Mouse (Mus musculus) kidney, embryonic 14.5 days (tissue): Measurements from ENCODE around the gene Gm7029. TPM values are rescaled to one million over a fixed set of nuclear protein-coding genes. Genes with fewer than 3 reads are reported as not detected.
"Not testable (repeated sequence)": the region's sequence is repeated elsewhere in the genome, so short reads cannot be mapped to it uniquely, and the experiment has no call there.

Experiments used
- ATAC-seq: fragments of 200-750 bp; cut with Nextera tagmentation; 2 replicates; pipeline ENCODE4 v1.8.0; 2017; ENCODE audit warnings: moderate number of reproducible peaks, mild to moderate bottlenecking, moderate TSS enrichment, moderate library complexity; ENCODE audit not compliant: low FRiP score, low TSS enrichment
- H3K27ac ChIP-seq: fragments of 300-500 bp; sonication (generic); 2 replicates; pipeline ENCODE4 v1.5.1; 2014; ENCODE audit warnings: low read depth, mild to moderate bottlenecking, low read length, moderate library complexity, mixed read lengths
- H3K27me3 ChIP-seq: fragments of 300-500 bp; sonication (generic); 2 replicates; pipeline ENCODE4 v1.6.1; 2014; ENCODE audit warnings: mild to moderate bottlenecking, low read length; ENCODE audit not compliant: control insufficient read depth, insufficient read depth
- H3K36me3 ChIP-seq: fragments of 300-500 bp; sonication (generic); 2 replicates; pipeline ENCODE4 v1.6.1; 2014; ENCODE audit warnings: low read length, mixed read lengths; ENCODE audit not compliant: control insufficient read depth, insufficient read depth
- H3K4me1 ChIP-seq: fragments of 300-500 bp; sonication (generic); 2 replicates; pipeline ENCODE4 v1.6.1; 2014; ENCODE audit warnings: low read length, mixed read lengths; ENCODE audit not compliant: control insufficient read depth, insufficient read depth
- H3K4me2 ChIP-seq: fragments of 300-500 bp; sonication (generic); replicated peaks from 2 replicates; pipeline ENCODE4 v1.6.1; 2014; ENCODE audit warnings: low read depth, mild to moderate bottlenecking, low read length
- H3K4me3 ChIP-seq: fragments of 300-500 bp; sonication (generic); 2 replicates; pipeline ENCODE4 v1.5.1; 2014; ENCODE audit warnings: mild to moderate bottlenecking, low read length
- H3K9ac ChIP-seq: fragments of 300-500 bp; sonication (generic); 2 replicates; pipeline ENCODE4 v1.6.1; 2014; ENCODE audit warnings: low read depth, mild to moderate bottlenecking, low read length, moderate library complexity
- H3K9me3 ChIP-seq: fragments of 300-500 bp; sonication (generic); 2 replicates; pipeline ENCODE4 v1.6.1; 2016; ENCODE audit warnings: low read length; ENCODE audit not compliant: control insufficient read depth
- WGBS: fragments of 180-500 bp; shearing (Covaris S2); extraction: QIAGEN DNeasy Blood & Tissue Kit; methylation state at CpG from one replicate; pipeline ENCODE4 v1.1.7; 2014; 5-methylcytosine and 5-hydroxymethylcytosine counted together
- polyA plus RNA-seq: library from polyadenylated mRNA; unstranded; fragments of >200 nt; fragmentation: Nextera tagmentation; extraction: Ambion mirVana; gene quantifications from 2 replicates; pipeline ENCODE4 v1.2.1, GENCODE M21; 2014

The Gm7029 gene
- polyA plus RNA-seq, 1 experiment from 2014 or later: not detected

DNA sequence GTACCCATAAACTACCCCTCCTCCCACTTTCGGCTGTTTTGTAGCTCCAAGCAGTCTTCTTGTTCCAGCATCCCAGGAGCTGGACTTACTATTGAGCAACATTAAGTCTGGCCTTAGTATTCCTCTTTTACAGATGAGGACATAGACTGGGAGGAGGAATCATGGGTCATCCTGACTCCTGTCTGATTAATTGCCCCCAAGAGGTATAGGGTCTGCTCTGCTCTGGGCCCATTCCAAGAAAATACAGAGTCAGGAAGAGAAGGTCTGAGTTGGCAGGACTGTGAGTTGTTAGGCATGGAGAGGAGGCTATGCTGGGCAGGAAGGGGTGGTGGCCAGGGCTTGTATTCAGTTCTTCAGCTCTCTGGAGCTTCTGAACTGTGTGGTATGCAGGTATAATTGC, 29.4 kb upstream of the Gm7029 start:
- Histone ChIP-seq H3K27me3 (no peaks in the 10 kb centered on the region), H3K4me3 (peak overlapping the region; percentile 84; the same call in 1 of the 2 replicates), H3K27ac (no peak overlapping the region), H3K9me3 (no peaks in the 10 kb centered on the region), H3K4me1 (peaks cover 8% of the 10 kb centered on the region; the same call in 1 of the 2 replicates), H3K36me3 (peaks cover 13% of the 10 kb centered on the region), H3K9ac (no peak overlapping the region; the same call in 1 of the 2 replicates), H3K4me2 (peak overlapping the region; percentile 70)
- WGBS: 56% methylated on average over 1 of the region's 1 CpGs
- no peak for ATAC-seq

DNA sequence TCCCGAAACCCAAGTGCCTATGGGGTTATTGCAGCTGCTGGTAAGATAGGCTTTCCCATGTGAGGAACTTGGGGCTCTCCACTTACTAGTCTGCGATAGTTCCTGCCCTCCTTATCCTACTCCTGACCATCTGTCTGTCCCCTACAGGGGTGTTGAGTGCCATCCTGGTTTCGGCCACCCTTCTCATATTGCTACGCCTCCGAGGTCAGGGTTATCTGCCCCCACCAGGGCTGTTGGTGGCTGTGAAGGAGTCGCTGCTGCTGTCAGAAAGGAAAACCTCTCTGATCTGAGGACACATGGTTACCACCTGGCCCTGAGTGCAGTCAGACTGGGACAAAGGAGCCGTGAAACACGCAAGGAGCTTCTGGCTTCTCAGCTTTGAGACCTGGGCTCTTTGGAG, 25.5 kb upstream of the Gm7029 start:
- WGBS: 69% methylated on average over 8 of the region's 8 CpGs

DNA sequence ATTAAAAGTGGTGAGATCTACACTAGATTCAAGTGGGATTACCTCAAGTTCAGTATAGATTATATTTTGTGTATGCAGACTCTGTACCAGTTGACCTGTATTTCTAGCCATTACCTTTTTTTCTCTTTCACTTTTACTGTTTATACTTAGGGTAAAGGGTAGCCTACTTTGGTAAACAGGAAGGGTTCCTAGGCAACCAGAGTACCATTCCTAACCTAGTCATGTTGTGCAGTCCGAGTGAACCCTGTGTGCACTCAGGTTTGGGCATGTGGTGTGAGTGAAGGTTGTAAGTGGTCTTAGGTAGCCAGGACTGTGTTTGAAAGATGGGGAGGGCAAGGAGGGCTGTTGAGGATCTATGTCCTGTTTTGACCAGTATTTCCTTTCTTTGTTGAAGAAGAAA, 22.3 kb upstream of the Gm7029 start:
- Histone ChIP-seq H3K36me3 (peaks cover 18% of the 10 kb centered on the region), H3K4me3 (no peak overlapping the region), H3K27me3 (no peaks in the 10 kb centered on the region), H3K4me2 (no peak overlapping the region), H3K9ac (no peak overlapping the region), H3K9me3 (no peaks in the 10 kb centered on the region; the same call in 1 of the 2 replicates), H3K27ac (no peak overlapping the region), H3K4me1 (no peaks in the 10 kb centered on the region)
- ATAC-seq: no peak
- WGBS: 64% methylated on average over 1 of the region's 1 CpGs

More for the DNA sequence above, 25.5 kb upstream of the Gm7029 start:
- Histone ChIP-seq H3K36me3 (peaks cover 18% of the 10 kb centered on the region), H3K9me3 (no peaks in the 10 kb centered on the region), H3K4me3 (no peak overlapping the region), H3K4me1 (peaks cover 8% of the 10 kb centered on the region; the same call in 1 of the 2 replicates), H3K4me2 (no peak overlapping the region), H3K27ac (no peak overlapping the region), H3K27me3 (no peaks in the 10 kb centered on the region), H3K9ac (no peak overlapping the region)
- no peak for ATAC-seq

DNA sequence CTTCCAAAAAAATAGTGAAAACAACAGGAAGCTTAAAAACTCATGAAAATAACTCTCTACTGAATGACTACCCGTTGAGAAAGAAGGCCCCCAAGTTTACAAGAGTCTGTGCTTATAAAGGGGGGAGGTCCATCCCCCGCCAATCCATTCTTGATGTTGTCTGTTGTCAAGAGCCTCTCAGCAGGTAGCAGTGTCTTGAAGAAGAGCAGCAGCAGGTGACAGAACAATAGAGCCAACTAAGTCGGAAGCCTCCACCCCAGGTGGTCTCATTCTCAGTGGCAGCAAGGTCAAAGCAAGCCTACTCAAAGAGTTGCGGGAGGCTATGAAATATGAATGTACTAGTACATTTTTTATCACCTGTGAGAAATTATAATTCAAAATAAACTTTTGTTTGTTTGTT, 15.8 kb upstream of the Gm7029 start:
- Histone ChIP-seq H3K27me3 (no peaks in the 10 kb centered on the region), H3K36me3 (no peaks in the 10 kb centered on the region), H3K9me3 (no peaks in the 10 kb centered on the region; the same call in 1 of the 2 replicates), H3K4me1 (no peaks in the 10 kb centered on the region), H3K4me3 (no peak overlapping the region), H3K27ac (no peak overlapping the region), H3K4me2 (no peak overlapping the region), H3K9ac (no peak overlapping the region)
- 82% methylated on average over 4 of the region's 4 CpGs for WGBS
- no peak for ATAC-seq

DNA sequence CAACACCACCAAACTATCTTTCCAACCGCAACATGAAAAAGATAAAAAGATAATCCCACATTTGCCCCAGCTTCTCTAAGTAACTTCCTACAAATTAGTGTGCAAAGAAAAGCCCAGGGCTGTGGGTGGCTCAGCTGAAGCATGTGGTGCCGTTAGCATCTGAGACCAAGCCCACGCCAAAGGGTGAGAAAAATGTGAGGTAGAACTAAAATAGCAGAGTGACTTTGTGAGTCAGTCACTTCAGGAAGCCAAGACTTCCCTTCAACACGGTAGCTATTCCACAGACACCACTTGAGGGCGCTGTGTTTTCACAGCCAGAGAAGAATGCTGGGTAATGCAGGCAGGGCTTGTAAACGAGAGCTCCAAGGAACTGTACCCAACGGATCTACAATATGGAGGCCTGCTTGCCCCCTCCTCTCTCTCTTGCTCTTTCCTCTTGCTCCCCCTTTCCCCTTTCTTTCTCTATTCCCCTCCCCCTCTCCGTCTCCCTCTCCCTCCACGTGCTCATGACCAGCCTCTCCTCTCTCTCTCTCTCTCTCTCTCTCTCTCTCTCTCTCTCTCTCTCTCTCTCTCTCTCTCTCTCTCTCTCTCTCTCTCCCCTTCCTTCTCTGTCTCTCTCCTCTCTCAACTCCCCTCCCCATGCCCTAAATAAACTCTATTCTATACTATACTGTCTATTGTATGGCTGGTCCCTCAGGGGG, 8.2 kb upstream of the Gm7029 start:
- 47% methylated on average over 9 of the region's 9 CpGs for WGBS
- H3K27ac ChIP-seq: no peak overlapping the region
- no peak for ATAC-seq
- no peaks in the 10 kb centered on the region for H3K27me3 ChIP-seq
- no peaks in the 10 kb centered on the region for H3K4me1 ChIP-seq
- H3K36me3 ChIP-seq: no peaks in the 10 kb centered on the region
- no peak overlapping the region for H3K9ac ChIP-seq
- no peak overlapping the region for H3K4me2 ChIP-seq
- no peaks in the 10 kb centered on the region for H3K9me3 ChIP-seq
- no peak overlapping the region for H3K4me3 ChIP-seq

DNA sequence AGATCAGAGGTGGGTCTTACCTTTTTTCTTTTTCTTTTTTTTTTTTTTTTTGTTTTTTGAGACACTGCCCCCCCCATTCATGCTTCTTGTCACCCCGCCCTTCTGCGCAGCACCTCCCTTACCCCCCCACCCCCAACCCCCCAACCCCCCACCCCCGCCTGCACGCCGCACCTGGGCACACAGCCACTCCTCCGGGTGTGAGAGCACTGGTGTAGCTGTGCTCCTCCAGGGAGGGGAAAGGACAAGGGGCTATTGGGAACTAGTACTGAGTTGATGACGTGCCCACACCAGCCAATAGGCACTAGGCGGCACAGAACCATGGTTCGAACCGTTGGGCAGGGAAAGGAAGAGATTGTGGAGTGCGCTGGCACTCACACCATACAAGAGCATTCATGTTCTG, 774 bp downstream of the Gm7029 start:
- ATAC-seq: no peak
- H3K4me3 ChIP-seq: no peak overlapping the region
- no peak overlapping the region for H3K27ac ChIP-seq
- no peak overlapping the region for H3K9ac ChIP-seq
- no peaks in the 10 kb centered on the region for H3K27me3 ChIP-seq
- WGBS: 83% methylated on average over 11 of the region's 11 CpGs
- peaks cover 21% of the 10 kb centered on the region for H3K36me3 ChIP-seq
- H3K4me2 ChIP-seq: no peak overlapping the region
- no peaks in the 10 kb centered on the region for H3K9me3 ChIP-seq
- no peaks in the 10 kb centered on the region for H3K4me1 ChIP-seq

DNA sequence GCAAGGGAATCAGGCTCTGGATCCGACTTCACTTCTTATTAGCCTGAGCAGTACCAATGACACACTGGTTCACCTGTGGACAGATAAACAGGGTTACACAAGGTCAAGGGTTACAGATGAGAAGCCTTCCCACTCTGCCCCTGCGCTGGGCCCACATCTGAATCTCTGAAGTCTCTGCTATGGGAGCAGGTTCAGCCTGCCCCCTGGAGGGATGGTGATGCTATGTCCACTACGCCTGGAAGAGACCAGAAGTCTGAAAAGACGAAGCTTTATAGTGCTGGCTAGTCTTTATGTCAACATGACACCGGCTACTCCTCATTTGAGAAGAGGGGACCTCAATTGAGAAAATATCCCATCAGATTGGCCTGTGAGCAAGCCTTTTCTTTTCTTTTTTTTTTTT, 2.2 kb downstream of the Gm7029 start:
- not testable (repeated sequence) for H3K9me3 ChIP-seq, ATAC-seq, H3K4me1 ChIP-seq, H3K4me3 ChIP-seq, H3K27ac ChIP-seq, H3K4me2 ChIP-seq, H3K27me3 ChIP-seq, H3K9ac ChIP-seq
- H3K36me3 ChIP-seq: peaks cover 31% of the 10 kb centered on the region
- 78% methylated on average over 5 of the region's 5 CpGs for WGBS

DNA sequence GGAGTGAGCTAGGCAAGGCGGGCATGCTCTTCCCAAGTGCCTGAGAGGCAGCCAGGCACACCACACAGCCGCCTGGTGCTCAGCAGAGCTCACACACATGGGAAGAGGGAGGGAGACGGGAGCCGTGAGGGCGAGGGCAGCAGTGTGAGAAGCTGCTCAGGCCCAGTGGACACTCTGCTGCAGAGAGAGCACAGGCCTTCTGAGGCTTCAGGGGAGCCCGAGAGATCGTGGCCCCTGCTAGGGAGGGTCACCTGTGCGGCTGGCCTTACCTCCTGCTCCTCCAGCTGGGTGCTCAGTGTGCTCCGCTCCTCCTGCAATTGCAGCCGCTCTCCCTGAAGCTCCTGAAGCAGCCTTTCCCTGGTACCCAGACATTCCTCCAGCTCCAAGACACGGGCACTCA, 10.7 kb downstream of the Gm7029 start:
- not testable (repeated sequence) for H3K4me2 ChIP-seq, H3K9ac ChIP-seq, H3K27ac ChIP-seq, ATAC-seq, H3K4me1 ChIP-seq, H3K4me3 ChIP-seq, H3K27me3 ChIP-seq, H3K9me3 ChIP-seq
- H3K36me3 ChIP-seq: peaks cover 41% of the 10 kb centered on the region
- 93% methylated on average over 9 of the region's 11 CpGs for WGBS

DNA sequence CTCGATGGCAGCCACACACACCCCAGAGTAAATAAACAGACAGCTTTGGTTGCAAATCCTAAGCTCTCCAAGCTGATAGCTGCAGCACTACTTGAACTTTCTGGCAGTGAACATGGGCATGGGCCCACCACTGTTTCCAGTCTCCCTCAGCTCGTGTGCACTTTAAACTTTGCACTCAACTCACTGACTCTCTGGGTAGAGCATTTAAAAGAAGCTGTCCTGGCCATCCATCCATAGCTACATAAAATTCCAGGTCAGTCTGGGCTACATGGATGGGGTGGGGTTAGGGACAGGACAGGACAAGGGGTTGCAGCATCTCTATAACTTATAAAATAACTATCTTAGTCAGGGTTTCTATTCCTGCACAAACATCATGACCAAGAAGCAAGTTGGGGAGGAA, 14.2 kb downstream of the Gm7029 start:
- H3K9ac ChIP-seq, H3K4me3 ChIP-seq, H3K27ac ChIP-seq, H3K4me1 ChIP-seq, H3K4me2 ChIP-seq, ATAC-seq, H3K9me3 ChIP-seq, H3K27me3 ChIP-seq: not testable (repeated sequence)
- 73% methylated on average over 2 of the region's 2 CpGs for WGBS
- H3K36me3 ChIP-seq: peaks cover 19% of the 10 kb centered on the region; the same call in 1 of the 2 replicates
